Mouse (Mus musculus): ENCODE measurements around the gene Cacna2d1.

- TF ChIP-seq POLR2A (IDR thresholded peaks at IDR 0.05; ENCODE audit: borderline replicate concordance, control insufficient read depth, low read depth, low read length) (no peak), CTCF (IDR thresholded peaks at IDR 0.05; ENCODE audit: control insufficient read depth, insufficient read depth, low read length) (no peak)
These were observed 48.1 kb downstream of the Cacna2d1 start for GRCm38 (mm10) chr5:15982573-15982972.
